Mouse (Mus musculus) left cerebral cortex, postnatal 25 days (tissue): ENCODE measurements around the gene Mfsd4b3. TPM values are rescaled to one million over a fixed set of nuclear protein-coding genes. Genes with fewer than 3 reads are reported as not detected.
"Not testable (repeated sequence)": the region's sequence is repeated elsewhere in the genome, so short reads cannot be mapped to it uniquely, and the experiment has no call there.

Experiments used
- DNase-seq, 2 experiments: peaks; one replicate each; pipeline ENCODE4 v3.0.0; 2022; ENCODE audit warnings: low spot score in 2 of 2, mixed read lengths in 1 of 2
- intact Hi-C: fragments of 180-260 bp; cut with DNase I; formaldehyde crosslinking; loops from one replicate; pipeline ENCODE4 v1.15.1; 2025
- total RNA-seq, 2 experiments: library from RNA; stranded (reverse); gene quantifications; 2 replicates each; pipeline ENCODE4 v1.2.3; 2021

Gene Mfsd4b3
- total RNA-seq, 2 experiments from 2014 or later, result 0.21 TPM; not detected in 1

GRCm38 (mm10) chr10:39936553-39936952 is 23.4 kb downstream of the Mfsd4b3 start:
- intact Hi-C loops, result no loop called here
- no peak for DNase-seq

GRCm38 (mm10) chr10:39926616-39927139 is 33.3 kb downstream of the Mfsd4b3 start, which contains the start of gene Mfsd4b2:
TSS of gene Mfsd4b2 (minus strand) at chr10:39926923.
- intact Hi-C loops, result no loop called here

GRCm38 (mm10) chr10:39924556-39924955 is 35.4 kb downstream of the Mfsd4b3 start:
- DNase-seq, intact Hi-C loops: not testable (repeated sequence)

More at GRCm38 (mm10) chr10:39926616-39927139, 33.3 kb downstream of the Mfsd4b3 start, which contains the start of gene Mfsd4b2:
- no peak for DNase-seq

GRCm38 (mm10) chr10:39912616-39913015 is 47.3 kb downstream of the Mfsd4b3 start:
- intact Hi-C loops, result no loop called here
- no peak for DNase-seq

GRCm38 (mm10) chr10:39908768-39909441 is 51.0 kb downstream of the Mfsd4b3 start:
- no peak for DNase-seq
- intact Hi-C loops, result no loop called here

- intact Hi-C loops, result no loop called here
- no peak for DNase-seq
These were observed 52.9 kb downstream of the Mfsd4b3 start for GRCm38 (mm10) chr10:39906799-39907658.

- DNase-seq, result no peak
- intact Hi-C loops, result no loop called here
These were observed 55.8 kb downstream of the Mfsd4b3 start for GRCm38 (mm10) chr10:39904191-39904590.

GRCm38 (mm10) chr10:39898874-39899371 is 61.0 kb downstream of the Mfsd4b3 start, which contains the start of gene Mfsd4b4:
TSS of gene Mfsd4b4 (minus strand) at chr10:39899238.
- intact Hi-C loops, result no loop called here
- DNase-seq, result peak; percentile 86 to 91

Other genes starting within 250 kb of the Mfsd4b3 start
- gene Rev3l, start 228.0 kb downstream of the Mfsd4b3 start, total RNA-seq, result 10 to 100 TPM; 24.7 to 28.5 TPM
- 1 to 10 TPM; 7.2 to 8.1 TPM for gene Mfsd4b4, start 60.9 kb downstream of the Mfsd4b3 start, total RNA-seq
- gene Mfsd4b2, start 33.2 kb downstream of the Mfsd4b3 start, total RNA-seq, result under 1 TPM; 0.32 to 0.34 TPM
- gene Mfsd4b5, start 26.5 kb upstream of the Mfsd4b3 start, total RNA-seq, result under 1 TPM; 0.34 to 0.41 TPM
- under 1 TPM; 0.57 to 0.87 TPM for gene Mfsd4b1, start 65.1 kb upstream of the Mfsd4b3 start, total RNA-seq
- gene Slc16a10, start 182.1 kb upstream of the Mfsd4b3 start, total RNA-seq, result 1 to 10 TPM; 2.5 to 3.4 TPM